Mouse (Mus musculus) heart, adult 10 weeks (tissue): ENCODE data around the gene Gtpbp1. TPM values are rescaled to one million over a fixed set of nuclear protein-coding genes. Genes with fewer than 3 reads are reported as not detected.

Experiments
- polyA plus RNA-seq: library from polyadenylated mRNA; stranded (reverse); fragments of 350-450 nt; fragmentation: Illumina TruSeq; extraction: RNeasy Lipid Tissue Mini Kit (QIAGEN cat#74804); gene quantifications from one replicate; pipeline ENCODE4 v1.2.3, GENCODE M21; 2014; ENCODE audit warnings: low read depth, low replicate concordance

Gtpbp1 gene
- polyA plus RNA-seq = 24.9 TPM

DNA sequence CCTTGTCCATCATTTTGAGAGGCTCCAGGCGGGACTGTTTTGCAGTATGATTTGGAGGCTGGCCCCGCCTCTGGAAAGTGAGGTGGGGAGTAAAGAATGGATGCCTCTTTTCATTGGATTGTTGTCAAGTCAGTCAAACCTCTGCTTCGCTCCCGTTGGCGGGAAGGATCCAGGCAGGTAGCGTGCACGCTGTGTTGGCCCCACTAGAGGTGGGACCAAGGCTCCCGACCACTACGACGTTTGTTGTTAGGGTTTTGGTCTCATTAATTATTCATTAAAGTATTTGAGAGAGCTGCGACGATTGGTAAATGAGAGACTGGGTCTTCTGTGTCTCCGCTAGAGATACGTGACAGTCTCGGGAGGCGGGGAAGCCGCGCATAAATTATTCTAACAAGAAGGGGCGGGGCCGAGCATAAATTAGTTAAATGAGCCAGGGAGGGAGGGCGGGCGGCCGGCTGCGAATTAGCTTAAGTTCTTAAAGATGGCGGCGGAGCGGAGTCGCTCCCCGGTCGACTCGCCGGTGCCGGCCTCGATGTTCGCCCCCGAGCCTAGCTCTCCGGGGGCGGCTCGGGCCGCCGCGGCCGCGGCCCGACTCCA, at the start of gene Gtpbp1:
Gene Gtpbp1, plus strand, starts transcription at position 420 of the 597 bp plus-strand sequence.

DNA sequence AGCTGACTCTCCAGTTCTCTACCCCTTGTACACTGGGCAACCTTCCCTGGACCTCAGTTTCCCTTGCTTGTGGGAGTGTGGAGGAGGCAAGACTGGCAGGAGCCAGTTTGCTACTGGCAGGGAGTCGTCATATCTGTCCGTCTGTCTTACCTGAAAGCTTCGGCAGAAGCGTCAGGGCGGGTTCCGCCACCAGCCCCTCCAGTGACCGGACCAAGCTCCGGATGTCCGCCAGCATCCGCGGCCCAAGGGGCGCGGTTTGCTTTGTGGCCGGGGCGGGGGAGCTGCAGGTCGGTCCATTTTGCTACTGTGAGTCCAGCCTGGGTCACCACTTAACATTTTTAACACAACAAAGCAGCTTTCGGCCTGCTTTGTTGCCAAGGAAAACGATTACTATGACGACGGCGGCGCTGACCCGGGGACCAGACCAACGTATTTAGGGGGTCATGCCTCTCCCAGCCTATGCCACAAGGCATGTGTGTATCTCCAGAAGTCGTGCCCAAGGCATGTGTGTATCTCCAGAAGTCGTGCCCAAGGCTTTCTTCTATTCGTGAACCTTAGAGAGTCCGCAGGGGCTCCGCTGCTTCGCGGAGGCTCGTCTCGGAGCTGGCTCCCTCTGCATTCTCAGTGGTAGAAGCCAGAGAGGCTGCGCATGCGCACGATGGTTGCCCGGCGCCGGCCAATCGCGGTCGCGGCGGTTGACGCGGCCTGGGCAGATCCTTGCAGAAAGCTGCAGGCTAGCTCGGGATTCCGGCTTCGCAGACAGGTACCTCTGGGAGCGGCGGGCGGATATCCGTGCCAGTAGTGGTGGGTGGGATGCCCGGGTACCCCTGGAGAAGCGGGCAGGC, 31.9 kb upstream of the Gtpbp1 start, which contains the start of the genes Fam227a and Cby1:
Gene Fam227a, minus strand, starts transcription at position 426 of the 845 bp plus-strand sequence.
Gene Cby1, plus strand, starts transcription at position 669 of the 845 bp plus-strand sequence.

DNA sequence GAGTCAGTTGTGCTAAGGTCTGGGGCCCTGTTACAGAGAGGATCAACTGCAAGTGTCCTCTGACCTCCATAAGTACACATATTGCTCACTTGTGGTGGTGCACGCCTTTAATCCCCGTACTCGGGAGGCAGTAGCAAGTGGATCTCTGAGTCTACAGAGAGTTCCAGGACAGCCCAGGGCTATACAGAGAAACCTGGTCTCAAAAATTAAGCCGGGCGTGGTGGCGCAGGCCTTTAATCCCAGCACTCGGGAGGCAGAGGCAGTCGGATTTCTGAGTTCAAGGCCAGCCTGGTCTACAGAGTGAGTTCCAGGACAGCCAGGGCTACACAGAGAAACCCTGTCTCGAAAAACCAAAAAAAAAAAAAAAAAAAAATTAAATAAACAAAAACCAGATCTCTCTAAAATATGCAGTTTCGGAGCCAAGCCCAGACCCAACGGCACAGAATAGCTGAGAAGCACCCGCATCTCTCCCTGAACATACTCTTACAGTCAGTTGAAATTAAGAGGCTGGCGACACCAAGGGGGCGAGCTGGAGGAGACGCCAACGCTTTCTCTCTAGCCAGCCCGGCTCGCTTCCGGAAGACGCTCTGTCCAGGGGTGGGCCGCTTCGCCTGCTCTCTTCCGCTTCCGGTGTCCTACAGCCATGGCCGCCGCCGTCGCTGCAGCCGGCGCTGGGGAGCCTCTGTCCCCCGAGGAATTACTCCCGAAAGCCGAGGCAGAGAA, 20.2 kb upstream of the Gtpbp1 start, which contains the start of gene Tomm22:
Gene Tomm22, plus strand, starts transcription at position 613 of the 723 bp plus-strand sequence.

DNA sequence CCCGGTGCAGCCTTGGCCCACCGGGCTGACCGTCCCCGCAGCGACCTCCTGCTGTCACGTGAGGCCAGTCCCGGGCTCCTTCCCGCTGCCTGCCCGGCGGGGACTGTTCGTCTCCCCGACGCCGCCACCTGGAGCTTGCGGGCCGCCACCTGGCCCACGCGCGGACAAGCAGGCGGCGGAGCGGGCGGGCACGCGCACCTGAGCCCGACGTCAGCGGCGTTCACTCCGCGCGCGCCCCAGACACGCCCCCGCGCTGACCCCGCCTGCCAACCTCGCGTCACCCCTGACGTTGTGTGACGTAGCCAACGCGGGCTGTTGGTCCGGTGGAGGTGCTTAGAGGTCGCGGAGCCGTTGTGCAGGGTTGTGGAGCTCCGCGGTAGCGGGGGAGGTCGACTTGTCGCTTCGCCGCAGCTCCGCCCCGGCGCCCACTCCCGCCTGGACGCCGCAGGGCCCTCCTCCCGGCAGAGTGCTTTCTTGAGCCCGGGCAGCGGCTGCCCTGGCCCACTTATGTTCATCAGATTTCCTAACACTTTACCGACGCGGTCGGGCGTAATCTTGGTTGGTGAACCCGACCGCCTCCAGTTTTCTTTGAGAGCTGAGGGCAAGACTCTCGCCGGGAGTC, 2.9 kb upstream of the Gtpbp1 start, which contains the start of gene Josd1:
Gene Josd1, minus strand, starts transcription at position 274 of the 622 bp plus-strand sequence.

DNA sequence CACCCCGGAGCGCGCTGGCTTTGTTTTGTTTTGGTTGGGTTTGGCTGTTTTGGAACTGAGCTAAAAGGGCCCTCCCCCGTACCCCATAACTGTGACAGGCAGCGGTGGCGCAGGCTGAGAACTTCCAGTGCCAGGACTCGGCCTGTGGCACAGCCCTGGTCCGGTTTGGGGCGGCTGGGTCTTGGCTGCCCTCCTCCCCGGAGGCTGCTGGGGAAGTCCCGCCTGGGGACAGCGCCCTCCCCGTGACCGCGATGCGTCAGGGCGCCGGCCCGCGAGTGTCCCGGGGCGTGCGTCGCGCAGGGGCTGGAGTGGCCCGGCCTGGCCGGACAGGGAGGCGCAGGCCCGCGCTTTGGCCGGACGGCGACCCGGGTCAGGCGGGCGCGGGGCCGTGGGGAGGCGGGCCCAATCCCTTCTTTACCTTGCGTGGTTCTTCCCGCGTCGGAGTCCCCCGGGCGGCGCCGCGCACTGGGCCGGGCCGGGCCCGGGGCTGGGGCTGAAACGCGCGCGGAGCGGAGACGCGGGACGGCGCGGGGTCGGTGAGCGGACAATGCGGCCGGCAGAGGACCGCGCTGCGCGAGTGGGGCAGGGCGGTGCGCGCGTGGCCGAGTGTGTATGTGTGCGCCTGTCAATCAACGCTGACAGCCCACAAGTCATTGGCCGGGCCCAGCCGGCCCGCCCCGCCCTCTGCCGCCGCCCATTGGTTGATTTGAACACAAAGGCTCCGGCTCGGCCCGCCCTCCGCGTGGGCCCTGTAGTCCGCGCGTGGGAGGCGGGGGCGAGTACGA, 51.5 kb downstream of the Gtpbp1 start, which contains the start of gene Sun2:
Gene Sun2, minus strand, starts transcription at position 616 of the 785 bp plus-strand sequence.

Other genes with a start within 250 kb of the Gtpbp1 start
- 55.7 TPM for gene Csnk1e, start 235.3 kb upstream of the Gtpbp1 start, polyA plus RNA-seq
- 0.26 TPM for gene Kcnj4, start 185.6 kb upstream of the Gtpbp1 start, polyA plus RNA-seq
- gene Kdelr3, start 174.4 kb upstream of the Gtpbp1 start, polyA plus RNA-seq = 13.8 TPM
- 152 TPM for gene Ddx17, start 144.1 kb upstream of the Gtpbp1 start, polyA plus RNA-seq
- gene Dmc1, start 85.7 kb upstream of the Gtpbp1 start, polyA plus RNA-seq = not detected
- 1.8 TPM for gene Fam227a, start 31.9 kb upstream of the Gtpbp1 start, polyA plus RNA-seq
- 26.7 TPM for gene Cby1, start 31.6 kb upstream of the Gtpbp1 start, polyA plus RNA-seq
- gene Tomm22, start 20.0 kb upstream of the Gtpbp1 start, polyA plus RNA-seq = 98.6 TPM
- gene Josd1, start 2.9 kb upstream of the Gtpbp1 start, polyA plus RNA-seq = 24.7 TPM
- 81.0 TPM for gene Sun2, start 51.7 kb downstream of the Gtpbp1 start, polyA plus RNA-seq
- 29.7 TPM for gene Dnal4, start 87.0 kb downstream of the Gtpbp1 start, polyA plus RNA-seq
- gene Nptxr, start 113.9 kb downstream of the Gtpbp1 start, polyA plus RNA-seq = 1.7 TPM
- gene Npcd, start 143.4 kb downstream of the Gtpbp1 start, polyA plus RNA-seq = not detected
- gene Cbx6, start 143.8 kb downstream of the Gtpbp1 start, polyA plus RNA-seq = 16.9 TPM
- gene Apobec3, start 200.8 kb downstream of the Gtpbp1 start, polyA plus RNA-seq = 7.9 TPM